Mouse (Mus musculus) myocyte (in vitro differentiated cells): ENCODE results near the gene Chd8.

Source experiments
- CEBPB ChIP-seq: IDR thresholded peaks from 2 replicates; pipeline ENCODE4 v1.6.1; 2011; ENCODE audit warnings: mild to moderate bottlenecking, moderate library complexity; ENCODE audit not compliant: poor library complexity, insufficient read depth, severe bottlenecking
- E2F4 ChIP-seq: IDR thresholded peaks from one replicate; pipeline ENCODE4 v1.6.1; 2011; ENCODE audit warnings: mild to moderate bottlenecking, control low read depth, moderate library complexity; ENCODE audit not compliant: insufficient read depth
- MYOD1 ChIP-seq, 3 experiments: IDR thresholded peaks; one replicate each; pipeline ENCODE4 v1.6.1; 2011; ENCODE audit warnings: control low read depth in 2 of 3, low read depth in 2 of 3, mild to moderate bottlenecking in 2 of 3, moderate library complexity in 1 of 3; ENCODE audit not compliant: insufficient read length in 2 of 3, control insufficient read depth in 1 of 3
- MYOG ChIP-seq, 3 experiments: IDR thresholded peaks; one replicate each; pipeline ENCODE4 v1.6.1; 2011; ENCODE audit warnings: control low read depth in 2 of 3, low read depth in 2 of 3, mild to moderate bottlenecking in 2 of 3; ENCODE audit not compliant: insufficient read length in 2 of 3, control insufficient read depth in 1 of 3, insufficient read depth in 1 of 3
- POLR2A ChIP-seq: IDR thresholded peaks from one replicate; pipeline ENCODE4 v1.6.1; 2011; ENCODE audit warnings: low read depth, mild to moderate bottlenecking, control low read depth, moderate library complexity; ENCODE audit not compliant: insufficient read length
- POLR2AphosphoS2 ChIP-seq: IDR thresholded peaks from one replicate; pipeline ENCODE4 v1.6.1; 2011; ENCODE audit warnings: low read depth, control low read depth; ENCODE audit not compliant: insufficient read length
- REST ChIP-seq: IDR thresholded peaks from one replicate; pipeline ENCODE4 v1.6.1; 2011; ENCODE audit warnings: mild to moderate bottlenecking, control low read depth, moderate library complexity; ENCODE audit not compliant: insufficient read depth, insufficient read length
- SRF ChIP-seq: IDR thresholded peaks from one replicate; pipeline ENCODE4 v1.6.1; 2011; ENCODE audit warnings: low read depth; ENCODE audit not compliant: control insufficient read depth, insufficient read length
- TCF12 ChIP-seq: IDR thresholded peaks from one replicate; pipeline ENCODE4 v1.6.1; 2011; ENCODE audit warnings: mild to moderate bottlenecking, control low read depth; ENCODE audit not compliant: poor library complexity, insufficient read depth, severe bottlenecking
- TCF3 ChIP-seq: IDR thresholded peaks from one replicate; pipeline ENCODE4 v1.6.1; 2011; ENCODE audit warnings: low read depth, control low read depth; ENCODE audit not compliant: insufficient read length
- USF1 ChIP-seq: IDR thresholded peaks from one replicate; pipeline ENCODE4 v1.6.1; 2011; ENCODE audit warnings: low read depth, mild to moderate bottlenecking, control low read depth, moderate library complexity

DNA sequence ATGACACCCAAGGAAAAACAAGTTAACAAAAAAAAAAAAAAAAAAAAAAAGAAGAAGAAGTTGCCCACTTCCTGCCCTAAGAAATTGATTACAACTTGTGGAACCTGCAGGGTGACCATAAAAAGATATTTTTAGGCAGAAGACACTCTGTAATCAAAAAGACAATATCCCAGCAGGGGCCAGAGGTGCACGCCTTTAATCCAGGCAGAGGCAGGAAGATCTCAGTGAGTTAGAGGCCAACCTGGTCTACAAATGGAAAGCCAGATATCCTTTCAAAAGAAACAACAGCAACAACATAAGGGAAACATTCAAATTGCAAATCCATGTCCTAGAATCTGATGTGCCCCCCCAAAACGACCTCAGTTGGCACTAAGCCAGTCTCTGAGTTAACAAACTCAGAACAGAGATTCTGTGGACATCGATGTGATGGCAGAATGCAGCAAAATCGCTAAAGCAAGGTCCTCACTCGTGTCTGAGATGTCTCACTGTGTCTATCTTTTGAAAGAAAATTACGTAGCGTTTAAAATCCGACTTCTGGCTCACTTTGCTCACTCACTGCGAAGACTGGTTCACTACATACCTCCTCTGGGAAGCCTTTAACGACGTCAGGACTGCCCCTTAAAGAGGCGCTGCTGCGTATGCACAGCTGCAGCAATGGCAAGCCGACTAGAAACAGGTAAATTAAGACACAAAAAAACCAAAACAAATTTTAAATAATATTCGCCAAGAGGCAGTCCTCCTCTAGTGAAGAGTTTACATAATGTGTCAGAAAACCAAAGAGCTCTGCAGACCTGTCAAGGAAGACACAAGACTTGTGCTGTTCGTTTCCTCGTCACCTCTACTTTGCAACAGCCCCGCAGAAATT is 1.0 kb downstream of the Chd8 start:
- no peak for TF ChIP-seq POLR2AphosphoS2
- TF ChIP-seq POLR2A: no peak
- no peak for TF ChIP-seq TCF3
- no peak for TF ChIP-seq USF1
- TF ChIP-seq TCF12: no peak
- no peak for TF ChIP-seq CEBPB
- no peak for TF ChIP-seq E2F4
- TF ChIP-seq MYOG (IDR thresholded peaks at IDR 0.05; ENCODE audit: control insufficient read depth in 1 of 3, insufficient read depth in 1 of 3, insufficient read length in 2 of 3, low read depth in 2 of 3): no peak
- TF ChIP-seq MYOD1 (IDR thresholded peaks at IDR 0.05; ENCODE audit: control insufficient read depth in 1 of 3, insufficient read length in 2 of 3, low read depth in 2 of 3): no peak
- TF ChIP-seq SRF: no peak
- no peak for TF ChIP-seq REST
